ENCODE assay signal across 8 mouse cellular contexts in the genomic region with DNA sequence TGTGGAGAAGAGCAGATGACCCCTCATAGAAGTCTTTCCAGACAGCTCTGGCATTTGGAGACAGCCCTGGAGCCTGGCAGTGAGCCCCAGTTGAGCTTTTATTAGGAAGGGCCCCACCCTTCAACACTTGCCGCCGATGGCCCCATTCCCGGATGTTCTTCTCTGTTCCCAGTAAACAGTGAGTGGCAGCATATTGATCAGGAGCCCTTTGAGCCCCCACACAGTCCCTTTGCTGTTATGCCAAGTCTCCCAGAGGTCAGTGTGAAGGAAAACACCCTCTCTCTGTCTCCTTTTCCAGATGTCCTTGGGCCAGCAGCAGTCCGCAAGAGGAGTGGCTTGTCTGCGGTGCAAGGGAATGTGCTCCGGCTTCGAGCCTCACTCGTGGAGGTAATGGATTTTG. TPM values are rescaled to one million over a fixed set of nuclear protein-coding genes. Genes with fewer than 3 reads are reported as not detected.
A peak's percentile ranks its signal among the peaks of the same experiment; 100 is the strongest.
DNase-seq lines count a peak whose midpoint lies in the region; ATAC-seq lines count a peak whose summit lies in the region.

No protein-coding gene starts in this region.

- peaks cover 24% of the 10 kb centered on the region for H3K4me1 ChIP-seq in lung, embryonic 15.5 days
- no peaks in the 10 kb centered on the region for H3K4me1 ChIP-seq in midbrain, embryonic 11.5 days (ENCODE audit: control insufficient read depth, insufficient read depth, low read length)

- WGBS in lung, embryonic 15.5 days = 39% methylated on average over 8 of the region's 8 CpGs
- 86% methylated on average over 8 of the region's 8 CpGs for WGBS in midbrain, embryonic 11.5 days

- H3K4me2 ChIP-seq in lung, embryonic 15.5 days = no peak overlapping the region
- H3K4me2 ChIP-seq in midbrain, embryonic 11.5 days = no peak overlapping the region

- no peak overlapping the region for H3K4me3 ChIP-seq in lung, embryonic 15.5 days
- no peak overlapping the region for H3K4me3 ChIP-seq in midbrain, embryonic 11.5 days (ENCODE audit: low read depth, low read length)

- H3K27ac ChIP-seq in lung, embryonic 15.5 days = 0 out of 2 replicates have a peak overlapping the region, but pooled peaks have one; percentile 3
- H3K27ac ChIP-seq in midbrain, embryonic 11.5 days (ENCODE audit: low read depth, low read length) = no peak overlapping the region

- H3K9ac ChIP-seq in lung, embryonic 15.5 days = no peak overlapping the region
- no peak overlapping the region for H3K9ac ChIP-seq in midbrain, embryonic 11.5 days (ENCODE audit: low read length)

- DNase-seq in embryo, embryonic 9.5 days (ENCODE audit: extremely low spot score) = peak; percentile 8
- no peak for DNase-seq in embryo, embryonic 10 days (ENCODE audit: low spot score)
- DNase-seq in adrenal gland, adult 8-10 months = peak; percentile 36
- DNase-seq in heart, postnatal 10 days = peak; percentile 71
- DNase-seq in urinary bladder, postnatal 25 days (ENCODE audit: low spot score) = peak; percentile 36
- DNase-seq in midbrain, embryonic 11.5 days (ENCODE audit: low spot score, missing footprints) = no peak

- no peaks in the 10 kb centered on the region for H3K36me3 ChIP-seq in lung, embryonic 15.5 days
- no peaks in the 10 kb centered on the region for H3K36me3 ChIP-seq in midbrain, embryonic 11.5 days (ENCODE audit: control insufficient read depth, insufficient read depth, low read length)

- no peaks in the 10 kb centered on the region for H3K27me3 ChIP-seq in lung, embryonic 15.5 days
- H3K27me3 ChIP-seq in midbrain, embryonic 11.5 days (ENCODE audit: control insufficient read depth, insufficient read depth, low read length) = no peaks in the 10 kb centered on the region

- intact Hi-C loops in heart, postnatal 10 days (cut with DNase I) = loop anchor here (2.0 kb wide), 1 partner anchor 30 kb away; no protein-coding TSS in a partner anchor

- H3K9me3 ChIP-seq in lung, embryonic 15.5 days = no peaks in the 10 kb centered on the region
- H3K9me3 ChIP-seq in midbrain, embryonic 11.5 days (ENCODE audit: control insufficient read depth, low read length) = no peaks in the 10 kb centered on the region

- peak; percentile 66; the same call in 1 of the 2 replicates for ATAC-seq in lung, embryonic 15.5 days (ENCODE audit: borderline replicate concordance, extremely low read depth, low FRiP score, low TSS enrichment)
- no peak; the same call in none of the 2 replicates for ATAC-seq in frontal cortex, adult (ENCODE audit: low TSS enrichment)
- no peak for ATAC-seq in midbrain, embryonic 11.5 days (ENCODE audit: low FRiP score)

RNA-seq across cellular contexts. Expression of a gene that starts 31.2 kb away (rescaled TPM):
- 10 to 100 TPM in 3 of 4 experiments, 1 to 10 TPM in 1; 6.2 to 13.3 (median 10.2) TPM for total RNA-seq in adrenal gland, adult 8-10 months (2022)
- total RNA-seq in heart, postnatal 10 days (2021) = 10 to 100 TPM; 34.2 to 45.3 TPM
- 34.9 and 37.4 TPM in 2 replicates for polyA plus RNA-seq in lung, embryonic 15.5 days (2015; fragmentation: Nextera tagmentation; extraction: Ambion mirVana)
- 3.0 and 3.8 TPM in 2 replicates for polyA plus RNA-seq in midbrain, embryonic 11.5 days (2014; fragmentation: Nextera tagmentation; extraction: Ambion mirVana)

Comparison
In these comparisons a context has a peak if more than half of its experiments do, and no peak if none do; other contexts are left out.
1. DNase-seq: peak in embryo, embryonic 9.5 days (single experiment), adrenal gland, adult 8-10 months (single experiment), heart, postnatal 10 days (2 of 2) and urinary bladder, postnatal 25 days (single experiment); none in embryo, embryonic 10 days (single experiment) and midbrain, embryonic 11.5 days (single experiment).